In the genomic region with DNA sequence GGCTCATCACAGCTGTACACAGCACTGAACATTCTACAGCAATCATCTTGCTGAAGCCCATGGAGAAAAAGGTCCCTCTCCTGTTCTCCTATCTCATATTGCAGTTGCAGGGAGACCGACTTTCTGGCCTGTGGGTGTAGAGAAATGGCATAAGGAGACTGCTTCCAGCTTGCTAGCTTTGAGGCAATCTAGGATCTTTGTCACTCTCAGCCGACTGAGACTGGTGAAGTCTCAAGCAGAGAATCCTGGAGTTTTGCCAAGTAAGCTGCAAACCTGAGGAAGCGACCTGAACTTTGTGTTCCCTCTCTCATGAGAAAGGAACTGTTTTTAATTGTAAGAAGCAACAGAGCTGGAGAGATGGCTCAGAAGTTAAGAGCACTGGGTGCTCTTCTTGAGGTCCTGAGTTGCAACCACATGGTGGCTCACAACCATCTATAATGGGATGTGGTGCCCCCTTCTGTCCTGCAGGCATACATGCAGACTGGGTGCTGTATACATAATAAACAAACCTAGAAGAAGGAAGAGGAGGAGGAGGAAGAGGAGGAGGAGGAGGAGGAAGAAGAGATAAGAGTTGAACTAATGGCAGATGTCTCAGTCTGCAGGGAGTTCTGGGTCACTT, we compare ENCODE assay signal across 13 mouse cellular contexts. TPM values are rescaled to one million over a fixed set of nuclear protein-coding genes. Genes with fewer than 3 reads are reported as not detected.
DNase-seq lines count a peak whose midpoint lies in the region; ATAC-seq and TF ChIP-seq lines count a peak whose summit lies in the region.
"Had no signal": no experiment of that assay in that cellular context is flagged by ENCODE, and none has a peak within 500 bp of the region (broad histone marks: within the 10 kb centered on the region; RNA-seq: fewer than 3 reads in every experiment).

No protein-coding gene starts in this region.

- WGBS in heart, adult 2 months: 31% methylated on average over 3 of the region's 3 CpGs
- WGBS in lung, postnatal 0 days: 35% methylated on average over 3 of the region's 3 CpGs
- 74% methylated on average over 3 of the region's 3 CpGs for WGBS in forebrain, embryonic 10.5 days

- H3K27ac ChIP-seq in heart, adult 2 months: no peak overlapping the region
- H3K27ac ChIP-seq in lung, postnatal 0 days (ENCODE audit: low read length): no peak overlapping the region
- no peak overlapping the region for H3K27ac ChIP-seq in forebrain, embryonic 10.5 days

- H3K9me3 ChIP-seq in lung, postnatal 0 days (ENCODE audit: low read length): no peaks in the 10 kb centered on the region
- no peaks in the 10 kb centered on the region for H3K9me3 ChIP-seq in forebrain, embryonic 10.5 days

- H3K36me3 ChIP-seq in heart, adult 2 months (ENCODE audit: control insufficient read depth, insufficient read depth, low read length): no peaks in the 10 kb centered on the region
- H3K36me3 ChIP-seq in lung, postnatal 0 days (ENCODE audit: insufficient read depth, low read length): no peaks in the 10 kb centered on the region
- no peaks in the 10 kb centered on the region for H3K36me3 ChIP-seq in forebrain, embryonic 10.5 days (replicated peaks)

- TF ChIP-seq POLR2A in heart, adult 2 months (IDR thresholded peaks at IDR 0.05; ENCODE audit: insufficient read depth, low read depth, low read length): no peak

- H3K9ac ChIP-seq in heart, adult 2 months (ENCODE audit: low read depth, low read length): no peak overlapping the region
- no peak overlapping the region for H3K9ac ChIP-seq in lung, postnatal 0 days (replicated peaks; ENCODE audit: low read depth)

- intact Hi-C loops in heart, adult 2 months (cut with DNase I): no loop called here
- intact Hi-C loops in heart, postnatal 14 days (cut with DNase I): no loop called here

- no peaks in the 10 kb centered on the region for H3K4me1 ChIP-seq in heart, adult 2 months (ENCODE audit: control insufficient read depth, insufficient read depth, low read length)
- no peaks in the 10 kb centered on the region for H3K4me1 ChIP-seq in lung, postnatal 0 days (ENCODE audit: insufficient read depth, low read depth, low read length)
- no peaks in the 10 kb centered on the region for H3K4me1 ChIP-seq in forebrain, embryonic 10.5 days

- no peak for DNase-seq in heart, adult 2 months
- no peak for DNase-seq in heart, postnatal 14 days
- DNase-seq in lung, postnatal 0 days (ENCODE audit: low spot score): no peak
- no peak for DNase-seq in lung, postnatal 10 days
- DNase-seq in R1 (ENCODE audit: low read depth, low spot score): peak; percentile 53
- DNase-seq in retina, postnatal 1 day: peak; percentile 10
- DNase-seq in lung, postnatal 36 days: no peak
- no peak for DNase-seq in forebrain, embryonic 10.5 days (ENCODE audit: extremely low spot score, low spot score)
- DNase-seq: cerebellum, adult 9-11 months; gastrocnemius, postnatal 14 days; lung, adult 18-20 months had no signal

- H3K27me3 ChIP-seq in heart, adult 2 months (ENCODE audit: control insufficient read depth, insufficient read depth, low read length): no peaks in the 10 kb centered on the region
- H3K27me3 ChIP-seq in lung, postnatal 0 days (replicated peaks; ENCODE audit: insufficient read depth, low read length): no peaks in the 10 kb centered on the region
- H3K27me3 ChIP-seq in forebrain, embryonic 10.5 days (ENCODE audit: poor library complexity, severe bottlenecking): no peaks in the 10 kb centered on the region

- no peak overlapping the region for H3K4me2 ChIP-seq in lung, postnatal 0 days (replicated peaks; ENCODE audit: low read depth, low read length)

- no peak for TF ChIP-seq EP300 in heart, adult 2 months (IDR thresholded peaks at IDR 0.05; ENCODE audit: insufficient read depth, low read depth, low read length)
- no peak for TF ChIP-seq EP300 in lung, postnatal 0 days (IDR thresholded peaks at IDR 0.05)

- TF ChIP-seq CTCF in heart, adult 2 months (IDR thresholded peaks at IDR 0.05): 0 out of 2 replicates have a peak, but pooled peaks have one; percentile 18
- peak; percentile 49 for TF ChIP-seq CTCF in lung, postnatal 0 days (IDR thresholded peaks at IDR 0.05)

- no peak overlapping the region for H3K4me3 ChIP-seq in heart, adult 2 months
- no peak overlapping the region for H3K4me3 ChIP-seq in lung, postnatal 0 days (ENCODE audit: low read depth, low read length)
- no peak overlapping the region for H3K4me3 ChIP-seq in forebrain, embryonic 10.5 days

- H3K79me2 ChIP-seq in heart, adult 2 months (replicated peaks; ENCODE audit: control insufficient read depth, insufficient read depth, low read length): no peaks in the 10 kb centered on the region

- ATAC-seq in lung, postnatal 0 days: no peak
- ATAC-seq: midbrain, embryonic 16.5 days had no signal

RNA-seq across cellular contexts. Expression of a gene that starts 18.0 kb away (rescaled TPM):
- total RNA-seq in heart, adult 2 months (2021): 1 to 10 TPM; 2.3 to 2.9 TPM
- 3.7 and 5.7 TPM in 2 replicates for polyA plus RNA-seq in heart, adult 2 months (2012; rRNA removed)
- total RNA-seq in heart, postnatal 14 days (2021): 1 to 10 TPM; 1.6 to 1.8 TPM
- polyA plus RNA-seq in lung, postnatal 0 days (2015; fragmentation: Nextera tagmentation; extraction: Ambion mirVana): 12.2 and 14.5 TPM in 2 replicates
- 2.2 and 2.7 TPM in 2 replicates for polyA plus RNA-seq in forebrain, embryonic 10.5 days (2016; fragmentation: Nextera tagmentation; extraction: Ambion mirVana)

RNA-seq across cellular contexts. Expression of a gene that starts 18.1 kb away (rescaled TPM):
- total RNA-seq in heart, adult 2 months (2021): 10 to 100 TPM; 16.9 to 18.4 TPM
- 45.9 and 46.9 TPM in 2 replicates for polyA plus RNA-seq in heart, adult 2 months (2012; rRNA removed)
- total RNA-seq in heart, postnatal 14 days (2021): 10 to 100 TPM; 18.7 to 21.2 TPM
- polyA plus RNA-seq in lung, postnatal 0 days (2015; fragmentation: Nextera tagmentation; extraction: Ambion mirVana): 7.9 and 8.8 TPM in 2 replicates
- polyA plus RNA-seq in forebrain, embryonic 10.5 days (2016; fragmentation: Nextera tagmentation; extraction: Ambion mirVana): 65.6 and 66.6 TPM in 2 replicates

RNA-seq across cellular contexts. Expression of a gene that starts 39.4 kb away (rescaled TPM):
- total RNA-seq in heart, adult 2 months (2021): under 1 TPM; 0.78 to 0.89 TPM
- polyA plus RNA-seq in heart, adult 2 months (2012; rRNA removed): 2.9 and 3.7 TPM in 2 replicates
- under 1 TPM; 0.54 to 0.84 TPM for total RNA-seq in heart, postnatal 14 days (2021)
- 3.3 and 3.6 TPM in 2 replicates for polyA plus RNA-seq in lung, postnatal 0 days (2015; fragmentation: Nextera tagmentation; extraction: Ambion mirVana)
- polyA plus RNA-seq in forebrain, embryonic 10.5 days (2016; fragmentation: Nextera tagmentation; extraction: Ambion mirVana): 0.46 and 0.62 TPM in 2 replicates

RNA-seq across cellular contexts. Expression of a gene that starts 40.0 kb away (rescaled TPM):
- not detected for total RNA-seq in heart, adult 2 months (2021)
- polyA plus RNA-seq in heart, adult 2 months (2012; rRNA removed): 0.12 and 0.61 TPM in 2 replicates
- total RNA-seq in heart, postnatal 14 days (2021): under 1 TPM; 0.15 to 0.24 TPM
- polyA plus RNA-seq in lung, postnatal 0 days (2015; fragmentation: Nextera tagmentation; extraction: Ambion mirVana): 5.3 and 7.7 TPM in 2 replicates
- polyA plus RNA-seq in forebrain, embryonic 10.5 days (2016; fragmentation: Nextera tagmentation; extraction: Ambion mirVana): 0.26 and 0.51 TPM in 2 replicates
- total RNA-seq: adrenal gland, postnatal 36 days had no signal

RNA-seq across cellular contexts. Expression of a gene that starts 45.2 kb away (rescaled TPM):
- total RNA-seq in heart, adult 2 months (2021): under 1 TPM; 0.26 to 0.32 TPM
- polyA plus RNA-seq in heart, adult 2 months (2012; rRNA removed): 0.16 and 0.47 TPM in 2 replicates
- 1 to 10 TPM in 1 of 2 experiments, under 1 TPM in 1; 0.72 to 1.2 TPM for total RNA-seq in heart, postnatal 14 days (2021)
- polyA plus RNA-seq in lung, postnatal 0 days (2015; fragmentation: Nextera tagmentation; extraction: Ambion mirVana): 10.4 and 13.0 TPM in 2 replicates
- 7.0 and 7.1 TPM in 2 replicates for polyA plus RNA-seq in forebrain, embryonic 10.5 days (2016; fragmentation: Nextera tagmentation; extraction: Ambion mirVana)

Comparison
In these comparisons a context has a peak if more than half of its experiments do, and no peak if none do; other contexts are left out.
1. DNase-seq: peak in R1 (single experiment) and retina, postnatal 1 day (single experiment); none in heart, adult 2 months (0 of 2), heart, postnatal 14 days (0 of 2), lung, postnatal 0 days (single experiment), lung, postnatal 10 days (single experiment), lung, postnatal 36 days (single experiment) and forebrain, embryonic 10.5 days (single experiment).